Mouse (Mus musculus): Measurements from ENCODE around the gene Aldh3b3. TPM values are rescaled to one million over a fixed set of nuclear protein-coding genes. Genes with fewer than 3 reads are reported as not detected.

Aldh3b3 gene
- polyA plus RNA-seq, 1 experiment from 2014 or later: not detected

DNA sequence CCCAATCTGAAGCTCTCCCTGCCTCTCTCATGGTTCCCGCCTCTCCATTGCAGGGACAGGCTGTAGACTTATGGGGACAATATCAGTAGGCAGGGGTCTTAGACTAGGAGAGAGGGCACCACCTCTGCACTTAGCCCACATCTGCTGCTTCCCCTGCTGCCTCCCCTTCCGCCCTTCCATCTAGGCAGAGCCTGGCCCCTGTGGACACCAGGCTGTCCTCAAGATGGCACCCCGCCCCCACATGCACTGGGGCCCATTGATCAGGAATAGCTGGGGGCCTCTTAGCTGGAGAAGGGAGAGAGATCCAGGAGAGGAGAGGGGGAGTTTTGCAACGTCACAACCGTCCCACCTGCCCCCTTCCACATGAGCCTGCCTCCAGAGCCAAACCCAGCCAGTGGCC, 34.0 kb downstream of the Aldh3b3 start, which contains the start of gene Tbx10:
Gene Tbx10, plus strand, starts transcription at position 337 of the 400 bp plus-strand sequence.
- WGBS: 58% methylated on average over 5 of the region's 5 CpGs

DNA sequence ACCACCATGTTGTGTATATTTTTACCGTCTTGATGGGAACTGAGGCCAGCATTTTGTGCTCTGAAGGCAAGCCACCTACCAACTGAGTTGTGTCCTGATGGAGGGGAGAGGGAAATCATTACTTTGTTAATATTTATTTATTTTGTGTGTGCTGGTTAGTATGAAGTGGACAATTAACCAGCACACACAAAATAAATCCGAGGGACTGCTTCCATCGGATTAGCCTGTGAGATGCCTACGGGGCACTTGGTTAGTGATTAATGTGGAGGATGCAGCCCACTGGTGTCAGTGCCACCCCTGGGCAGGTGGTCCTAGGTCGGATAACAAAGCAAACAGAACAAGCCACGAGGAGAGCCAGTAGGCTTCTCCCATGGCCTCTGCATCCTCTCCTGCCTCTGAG, 36.5 kb downstream of the Aldh3b3 start:
- no peak overlapping the region for H3K27ac ChIP-seq (ENCODE audit: low read length)
- no peak overlapping the region for H3K4me2 ChIP-seq (ENCODE audit: low read depth, low read length)
- H3K4me1 ChIP-seq (ENCODE audit: control insufficient read depth, insufficient read depth, low read length): peaks cover 5% of the 10 kb centered on the region
- H3K9me3 ChIP-seq (replicated peaks; ENCODE audit: control insufficient read depth, low read length): no peaks in the 10 kb centered on the region
- peaks cover 5% of the 10 kb centered on the region; the same call in 1 of the 2 replicates for H3K27me3 ChIP-seq (ENCODE audit: control insufficient read depth, insufficient read depth, low read length)
- no peak overlapping the region for H3K4me3 ChIP-seq (ENCODE audit: low read length)
- no peak for ATAC-seq (replicated peaks; ENCODE audit: extremely low read depth, insufficient read depth, low FRiP score)
- no peak overlapping the region for H3K9ac ChIP-seq (ENCODE audit: low read length)
- H3K36me3 ChIP-seq (ENCODE audit: control insufficient read depth, insufficient read depth): no peaks in the 10 kb centered on the region
- 74% methylated on average over 6 of the region's 6 CpGs for WGBS

More for the DNA sequence above, 34.0 kb downstream of the Aldh3b3 start, which contains the start of gene Tbx10:
- H3K27me3 ChIP-seq (ENCODE audit: control insufficient read depth, insufficient read depth, low read length): peaks cover 5% of the 10 kb centered on the region; the same call in 1 of the 2 replicates
- no peak within 1 kb of the TSS for H3K27ac ChIP-seq (ENCODE audit: low read length)
- no peak within 1 kb of the TSS for H3K4me3 ChIP-seq (ENCODE audit: low read length)
- 0 out of 2 replicates have a peak, but pooled peaks cover 4% of the 10 kb centered on the region for H3K36me3 ChIP-seq (ENCODE audit: control insufficient read depth, insufficient read depth)
- no peaks in the 10 kb centered on the region for H3K4me1 ChIP-seq (ENCODE audit: control insufficient read depth, insufficient read depth, low read length)
- no peaks in the 10 kb centered on the region for H3K9me3 ChIP-seq (replicated peaks; ENCODE audit: control insufficient read depth, low read length)
- no peak within 1 kb of the TSS for H3K9ac ChIP-seq (ENCODE audit: low read length)
- no peak within 1 kb of the TSS for H3K4me2 ChIP-seq (ENCODE audit: low read depth, low read length)
- ATAC-seq (replicated peaks; ENCODE audit: extremely low read depth, insufficient read depth, low FRiP score): no peak

DNA sequence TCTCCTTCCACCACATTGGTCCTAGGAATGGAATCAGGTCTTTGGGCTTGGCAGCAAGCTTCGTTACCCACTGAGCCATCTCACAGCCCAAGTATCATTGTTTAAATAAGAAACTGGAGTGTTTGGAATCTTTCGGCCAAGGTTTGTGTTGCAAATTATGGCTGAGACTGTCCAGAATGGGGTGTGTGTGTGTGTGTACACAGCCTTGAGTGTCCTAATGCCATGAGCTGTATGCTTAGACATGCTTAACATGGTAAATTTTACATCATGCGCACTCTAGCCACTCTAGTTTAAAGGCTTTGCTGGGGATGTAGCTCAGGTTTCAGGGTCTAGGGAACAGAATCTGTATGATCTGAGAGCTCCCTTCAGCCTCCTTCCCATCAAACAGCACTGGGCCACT, 37.1 kb downstream of the Aldh3b3 start:
- Histone ChIP-seq H3K4me3 (ENCODE audit: low read length) (no peak overlapping the region), H3K27ac (ENCODE audit: low read length) (no peak overlapping the region), H3K36me3 (ENCODE audit: control insufficient read depth, insufficient read depth) (no peaks in the 10 kb centered on the region), H3K9me3 (replicated peaks; ENCODE audit: control insufficient read depth, low read length) (no peaks in the 10 kb centered on the region), H3K4me1 (ENCODE audit: control insufficient read depth, insufficient read depth, low read length) (peaks cover 5% of the 10 kb centered on the region), H3K9ac (ENCODE audit: low read length) (no peak overlapping the region), H3K4me2 (ENCODE audit: low read depth, low read length) (no peak overlapping the region), H3K27me3 (ENCODE audit: control insufficient read depth, insufficient read depth, low read length) (peaks cover 5% of the 10 kb centered on the region; the same call in 1 of the 2 replicates)
- WGBS: 82% methylated on average over 3 of the region's 3 CpGs
- ATAC-seq (replicated peaks; ENCODE audit: extremely low read depth, insufficient read depth, low FRiP score): no peak

DNA sequence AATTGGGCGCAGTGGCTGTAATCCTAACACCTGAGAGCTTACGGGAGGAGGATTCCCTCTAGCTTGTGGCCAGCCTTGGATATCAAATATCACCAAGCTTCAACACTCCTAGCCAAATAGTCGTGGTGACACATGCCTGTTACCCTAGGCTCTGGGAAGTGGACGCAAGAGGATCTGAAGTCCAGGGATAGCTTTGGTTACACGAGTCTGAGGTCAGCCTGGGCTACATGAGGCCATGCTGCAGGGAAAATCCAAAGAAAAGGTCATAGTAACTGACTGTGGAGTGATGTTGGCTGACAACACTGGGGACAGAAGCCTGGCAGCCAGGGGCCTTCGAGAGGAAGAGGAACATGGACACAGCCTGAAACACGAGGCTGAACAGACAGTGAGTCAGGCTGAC, 37.7 kb downstream of the Aldh3b3 start:
- H3K27ac ChIP-seq (ENCODE audit: low read length): no peak overlapping the region
- H3K4me3 ChIP-seq (ENCODE audit: low read length): no peak overlapping the region
- no peaks in the 10 kb centered on the region for H3K9me3 ChIP-seq (replicated peaks; ENCODE audit: control insufficient read depth, low read length)
- peaks cover 9% of the 10 kb centered on the region for H3K4me1 ChIP-seq (ENCODE audit: control insufficient read depth, insufficient read depth, low read length)
- peaks cover 5% of the 10 kb centered on the region; the same call in 1 of the 2 replicates for H3K27me3 ChIP-seq (ENCODE audit: control insufficient read depth, insufficient read depth, low read length)
- 62% methylated on average over 7 of the region's 7 CpGs for WGBS
- no peak for ATAC-seq (replicated peaks; ENCODE audit: extremely low read depth, insufficient read depth, low FRiP score)
- no peak overlapping the region for H3K4me2 ChIP-seq (ENCODE audit: low read depth, low read length)
- H3K36me3 ChIP-seq (ENCODE audit: control insufficient read depth, insufficient read depth): no peaks in the 10 kb centered on the region
- no peak overlapping the region for H3K9ac ChIP-seq (ENCODE audit: low read length)

DNA sequence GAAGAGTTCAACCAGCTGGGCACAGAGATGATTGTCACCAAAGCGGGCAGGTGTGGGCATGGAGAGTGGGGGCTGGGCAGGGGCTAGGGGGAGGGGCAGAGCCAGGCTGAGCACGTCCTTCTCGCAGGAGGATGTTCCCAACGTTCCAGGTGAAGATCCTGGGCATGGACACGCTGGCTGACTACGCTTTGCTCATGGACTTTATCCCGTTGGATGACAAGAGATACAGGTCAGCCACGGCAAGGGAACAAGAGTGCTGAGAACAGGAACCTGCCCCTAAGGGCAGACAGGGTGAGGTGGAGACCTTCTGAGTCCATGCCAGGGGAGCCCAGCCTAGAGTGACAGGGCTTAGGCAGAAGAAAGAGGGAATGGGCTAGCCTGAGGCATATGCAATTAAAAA, 38.3 kb downstream of the Aldh3b3 start:
- ATAC-seq (replicated peaks; ENCODE audit: extremely low read depth, insufficient read depth, low FRiP score): no peak
- WGBS: 88% methylated on average over 8 of the region's 8 CpGs
- no peaks in the 10 kb centered on the region for H3K36me3 ChIP-seq (ENCODE audit: control insufficient read depth, insufficient read depth)

DNA sequence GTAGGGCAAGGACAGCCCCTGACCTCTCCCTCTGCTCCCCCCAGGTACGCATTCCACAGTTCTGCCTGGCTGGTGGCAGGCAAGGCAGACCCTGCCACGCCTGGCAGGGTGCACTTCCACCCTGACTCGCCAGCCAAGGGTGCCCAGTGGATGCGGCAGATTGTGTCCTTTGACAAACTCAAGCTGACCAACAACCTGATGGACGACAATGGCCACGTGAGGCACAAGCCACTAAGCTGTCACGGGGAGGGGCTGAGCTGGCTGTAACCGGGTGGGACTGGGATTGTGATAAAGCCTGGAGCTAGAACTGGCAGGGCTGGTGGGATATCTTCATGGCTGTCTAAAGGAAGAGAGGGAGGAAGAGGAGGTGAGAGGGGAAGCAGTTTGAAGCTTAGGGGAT, 38.8 kb downstream of the Aldh3b3 start:
- Histone ChIP-seq H3K36me3 (ENCODE audit: control insufficient read depth, insufficient read depth) (no peaks in the 10 kb centered on the region), H3K27me3 (ENCODE audit: control insufficient read depth, insufficient read depth, low read length) (peaks cover 2% of the 10 kb centered on the region; the same call in 1 of the 2 replicates), H3K9ac (ENCODE audit: low read length) (no peak overlapping the region), H3K4me3 (ENCODE audit: low read length) (no peak overlapping the region), H3K4me2 (ENCODE audit: low read depth, low read length) (no peak overlapping the region), H3K9me3 (replicated peaks; ENCODE audit: control insufficient read depth, low read length) (no peaks in the 10 kb centered on the region), H3K4me1 (ENCODE audit: control insufficient read depth, insufficient read depth, low read length) (peaks cover 20% of the 10 kb centered on the region), H3K27ac (ENCODE audit: low read length) (no peak overlapping the region)
- 38% methylated on average over 8 of the region's 8 CpGs for WGBS
- ATAC-seq (replicated peaks; ENCODE audit: extremely low read depth, insufficient read depth, low FRiP score): no peak

More for the DNA sequence above, 38.3 kb downstream of the Aldh3b3 start:
- no peak overlapping the region for H3K4me2 ChIP-seq (ENCODE audit: low read depth, low read length)
- H3K4me1 ChIP-seq (ENCODE audit: control insufficient read depth, insufficient read depth, low read length): peaks cover 15% of the 10 kb centered on the region
- no peak overlapping the region for H3K9ac ChIP-seq (ENCODE audit: low read length)
- H3K27me3 ChIP-seq (ENCODE audit: control insufficient read depth, insufficient read depth, low read length): peaks cover 5% of the 10 kb centered on the region; the same call in 1 of the 2 replicates
- no peak overlapping the region for H3K27ac ChIP-seq (ENCODE audit: low read length)
- H3K4me3 ChIP-seq (ENCODE audit: low read length): no peak overlapping the region
- H3K9me3 ChIP-seq (replicated peaks; ENCODE audit: control insufficient read depth, low read length): no peaks in the 10 kb centered on the region

DNA sequence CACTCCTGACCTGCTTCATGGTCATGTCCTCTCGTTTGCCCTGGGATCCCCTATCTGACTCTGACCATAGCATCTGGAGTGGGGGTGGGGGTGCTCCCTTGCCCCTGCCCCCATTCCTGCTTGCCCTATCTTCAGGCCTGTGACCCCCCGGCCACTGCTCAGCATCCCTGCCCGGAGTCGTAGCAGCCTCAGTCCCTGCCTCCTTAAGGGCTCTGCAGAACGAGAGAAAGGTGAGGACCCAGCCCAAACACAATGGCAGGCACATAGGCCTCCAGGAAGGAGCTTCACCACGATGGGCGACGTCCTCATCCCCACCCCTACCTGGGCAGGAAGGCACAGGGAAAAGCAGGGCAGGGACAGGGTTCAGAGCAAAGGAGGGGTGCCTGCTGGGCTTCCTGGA, 39.9 kb downstream of the Aldh3b3 start:
- H3K9ac ChIP-seq (ENCODE audit: low read length): no peak overlapping the region

DNA sequence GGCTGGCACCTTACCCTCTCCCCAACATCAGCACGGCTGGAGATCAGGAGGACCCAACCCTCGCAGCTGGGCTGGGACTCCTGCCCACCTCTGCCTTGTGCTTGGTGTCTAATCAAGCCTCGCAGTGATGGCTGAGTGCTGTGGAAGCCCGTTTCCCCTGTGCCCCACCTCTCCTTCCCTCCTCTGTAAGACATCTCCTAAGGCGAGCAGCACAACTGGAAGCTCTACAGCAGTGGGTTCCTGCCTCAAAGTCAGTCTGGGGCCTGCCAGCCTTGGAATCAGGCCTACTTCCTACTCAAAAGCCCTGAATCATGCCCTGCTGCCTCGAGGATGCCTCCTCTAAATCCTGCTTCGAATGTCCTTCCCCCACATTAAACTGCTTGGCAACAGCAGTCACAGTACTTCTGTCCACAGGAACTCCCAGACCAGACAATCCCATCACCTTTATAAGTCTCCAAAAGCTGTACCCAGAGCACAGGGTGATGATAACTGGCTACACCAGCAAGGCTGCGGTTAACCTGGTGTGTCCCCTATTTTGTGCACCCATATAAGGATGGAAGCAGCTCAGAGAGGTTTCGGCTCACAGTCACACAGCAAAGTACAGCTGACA, 40.8 kb downstream of the Aldh3b3 start:
- peaks cover 37% of the 10 kb centered on the region for H3K4me1 ChIP-seq (ENCODE audit: control insufficient read depth, insufficient read depth, low read length)
- H3K27ac ChIP-seq (ENCODE audit: low read length): no peak overlapping the region
- no peaks in the 10 kb centered on the region for H3K27me3 ChIP-seq (ENCODE audit: control insufficient read depth, insufficient read depth, low read length)
- H3K9ac ChIP-seq (ENCODE audit: low read length): peak overlapping the region; percentile 96
- no peak for ATAC-seq (replicated peaks; ENCODE audit: extremely low read depth, insufficient read depth, low FRiP score)
- 81% methylated on average over 9 of the region's 9 CpGs for WGBS
- H3K4me2 ChIP-seq (ENCODE audit: low read depth, low read length): peak overlapping the region; percentile 96
- no peaks in the 10 kb centered on the region for H3K9me3 ChIP-seq (replicated peaks; ENCODE audit: control insufficient read depth, low read length)
- peak overlapping the region; percentile 88; the same call in 1 of the 2 replicates for H3K4me3 ChIP-seq (ENCODE audit: low read length)
- H3K36me3 ChIP-seq (ENCODE audit: control insufficient read depth, insufficient read depth): no peaks in the 10 kb centered on the region

More for the DNA sequence above, 39.9 kb downstream of the Aldh3b3 start:
- peaks cover 29% of the 10 kb centered on the region for H3K4me1 ChIP-seq (ENCODE audit: control insufficient read depth, insufficient read depth, low read length)
- no peak overlapping the region for H3K4me3 ChIP-seq (ENCODE audit: low read length)
- H3K27me3 ChIP-seq (ENCODE audit: control insufficient read depth, insufficient read depth, low read length): no peaks in the 10 kb centered on the region
- no peak overlapping the region for H3K27ac ChIP-seq (ENCODE audit: low read length)
- WGBS: 73% methylated on average over 8 of the region's 8 CpGs
- no peaks in the 10 kb centered on the region for H3K36me3 ChIP-seq (ENCODE audit: control insufficient read depth, insufficient read depth)
- H3K9me3 ChIP-seq (replicated peaks; ENCODE audit: control insufficient read depth, low read length): no peaks in the 10 kb centered on the region
- ATAC-seq (replicated peaks; ENCODE audit: extremely low read depth, insufficient read depth, low FRiP score): no peak
- H3K4me2 ChIP-seq (ENCODE audit: low read depth, low read length): no peak overlapping the region

DNA sequence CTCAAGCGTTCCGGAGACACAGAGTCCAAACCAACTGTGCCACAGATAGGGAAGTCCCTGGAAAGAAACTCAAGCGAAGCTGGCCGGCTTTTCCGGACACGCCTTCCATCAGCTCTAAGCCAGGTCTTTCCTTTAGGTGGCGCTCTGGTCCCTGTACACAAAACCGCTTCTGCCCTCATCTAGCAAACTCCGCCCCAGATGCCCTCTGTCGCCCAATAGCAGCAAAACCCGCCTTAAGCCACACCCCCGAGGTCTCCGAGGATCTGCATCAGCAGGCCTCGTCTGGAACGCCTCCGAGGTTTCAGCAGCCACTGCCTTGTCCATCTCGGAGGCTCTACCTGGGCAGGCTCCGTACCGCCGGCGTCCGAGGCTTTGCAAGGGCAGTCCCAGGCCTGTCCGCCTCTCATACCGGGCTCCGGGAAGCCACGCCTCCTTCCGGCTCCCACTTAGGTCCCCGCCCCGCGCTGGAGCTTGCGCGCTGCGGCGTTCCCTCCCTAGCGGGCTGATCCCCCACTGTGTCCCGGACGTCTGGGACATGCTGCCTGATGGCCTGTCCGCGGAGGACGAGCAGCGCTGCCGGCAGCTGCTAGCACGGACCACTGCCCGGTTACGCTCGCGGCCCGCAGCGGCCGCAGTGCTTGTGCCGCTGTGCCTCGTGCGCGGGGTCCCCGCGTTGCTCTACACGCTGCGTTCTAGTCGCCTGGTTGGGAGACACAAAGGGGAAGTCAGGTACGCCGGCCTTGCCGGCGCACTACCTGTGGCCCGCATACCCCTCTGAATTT, 41.9 kb downstream of the Aldh3b3 start, which contains the start of the genes Nudt8 and Gm49405:
Gene Nudt8, plus strand, starts transcription at position 462 of the 782 bp plus-strand sequence.
Gene Gm49405, plus strand, starts transcription at position 508 of the 782 bp plus-strand sequence.
- peak within 1 kb of the TSS; percentile 96 for H3K9ac ChIP-seq (ENCODE audit: low read length)

More for the DNA sequence above, 41.9 kb downstream of the Aldh3b3 start, which contains the start of the genes Nudt8 and Gm49405:
- Histone ChIP-seq H3K27ac (ENCODE audit: low read length) (peak within 1 kb of the TSS; percentile 99), H3K36me3 (ENCODE audit: control insufficient read depth, insufficient read depth) (no peaks in the 10 kb centered on the region), H3K4me1 (ENCODE audit: control insufficient read depth, insufficient read depth, low read length) (peaks cover 48% of the 10 kb centered on the region), H3K4me3 (ENCODE audit: low read length) (peak within 1 kb of the TSS; percentile 88), H3K9me3 (replicated peaks; ENCODE audit: control insufficient read depth, low read length) (no peaks in the 10 kb centered on the region), H3K27me3 (ENCODE audit: control insufficient read depth, insufficient read depth, low read length) (no peaks in the 10 kb centered on the region), H3K4me2 (ENCODE audit: low read depth, low read length) (peak within 1 kb of the TSS; percentile 96)
- peak; percentile 87 for ATAC-seq (replicated peaks; ENCODE audit: extremely low read depth, insufficient read depth, low FRiP score)
- under 1% methylated on average over 64 of the region's 64 CpGs for WGBS
